Mouse (Mus musculus) right cerebral cortex, postnatal 25 days (tissue): ENCODE results near the gene Ass1.
A peak's percentile ranks its signal among the peaks of the same experiment; 100 is the strongest.

Experiments used
- DNase-seq: peaks from one replicate; pipeline ENCODE4 v3.0.0; 2022

Gene Ass1

GRCm38 (mm10) chr2:31458989-31459936 is 10.7 kb upstream of the Ass1 start:
- DNase-seq: no peak

- DNase-seq: peak; percentile 31
Observed at GRCm38 (mm10) chr2:31460025-31460571, 9.9 kb upstream of the Ass1 start.

GRCm38 (mm10) chr2:31460920-31461319 is 9.1 kb upstream of the Ass1 start:
- DNase-seq: no peak

- DNase-seq: no peak
Observed at GRCm38 (mm10) chr2:31462051-31462450, 8.0 kb upstream of the Ass1 start.

- DNase-seq: no peak
Observed at GRCm38 (mm10) chr2:31463253-31463652, 6.8 kb upstream of the Ass1 start.

- no peak for DNase-seq
Observed at GRCm38 (mm10) chr2:31463696-31464528, 6.1 kb upstream of the Ass1 start.

GRCm38 (mm10) chr2:31464529-31464910 is 5.5 kb upstream of the Ass1 start:
- DNase-seq: no peak

GRCm38 (mm10) chr2:31467457-31467856 is 2.5 kb upstream of the Ass1 start:
- DNase-seq: no peak

GRCm38 (mm10) chr2:31468857-31469256 is 1.1 kb upstream of the Ass1 start:
- no peak for DNase-seq

- no peak for DNase-seq
Observed at GRCm38 (mm10) chr2:31469480-31469879, 527 bp upstream of the Ass1 start.

GRCm38 (mm10) chr2:31470683-31471385 is 827 bp downstream of the Ass1 start:
- DNase-seq: no peak

- no peak for DNase-seq
Observed at GRCm38 (mm10) chr2:31471611-31472010, 1.6 kb downstream of the Ass1 start.

- no peak for DNase-seq
Observed at GRCm38 (mm10) chr2:31472406-31473065, 2.5 kb downstream of the Ass1 start.

- DNase-seq: no peak
Observed at GRCm38 (mm10) chr2:31473941-31474340, 3.9 kb downstream of the Ass1 start.

- DNase-seq: no peak
Observed at GRCm38 (mm10) chr2:31474686-31475085, 4.7 kb downstream of the Ass1 start.

- DNase-seq: no peak
Observed at GRCm38 (mm10) chr2:31476107-31476820, 6.3 kb downstream of the Ass1 start.

GRCm38 (mm10) chr2:31477234-31478161 is 7.5 kb downstream of the Ass1 start:
- no peak for DNase-seq

- peak; percentile 83 for DNase-seq
Observed at GRCm38 (mm10) chr2:31482914-31483575, 13.0 kb downstream of the Ass1 start.

- DNase-seq: peak; percentile 48
Observed at GRCm38 (mm10) chr2:31484187-31484586, 14.2 kb downstream of the Ass1 start.

- no peak for DNase-seq
Observed at GRCm38 (mm10) chr2:31489166-31489565, 19.2 kb downstream of the Ass1 start.
